Mouse (Mus musculus): Measurements from ENCODE around the gene Fbxl2. TPM values are rescaled to one million over a fixed set of nuclear protein-coding genes. Genes with fewer than 3 reads are reported as not detected.

Gene Fbxl2
- polyA plus RNA-seq, 1 experiment from 2014 or later: 2.7 TPM

DNA sequence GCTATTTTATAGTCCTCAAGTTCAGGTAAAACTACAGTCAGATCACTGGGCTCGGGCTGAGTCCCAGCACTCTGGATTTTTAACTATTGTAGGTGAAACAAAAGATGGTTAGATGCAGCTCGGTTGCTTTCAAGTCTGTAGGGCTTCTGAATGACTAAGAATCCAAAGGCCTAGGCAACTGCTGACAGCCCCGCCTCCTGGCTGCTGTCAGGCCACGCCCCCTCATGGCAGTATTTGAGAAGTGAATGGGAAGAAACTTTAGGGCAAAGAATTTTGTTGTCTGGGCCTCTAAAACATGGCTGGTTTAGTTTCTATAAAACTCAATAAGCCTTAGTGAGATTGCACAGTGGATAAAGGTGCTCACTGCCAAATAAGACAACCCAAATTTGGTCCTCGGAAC is 36.5 kb downstream of the Fbxl2 start:
- no peaks in the 10 kb centered on the region for H3K4me1 ChIP-seq (ENCODE audit: control insufficient read depth, insufficient read depth, low read length)
- no peak overlapping the region for H3K4me3 ChIP-seq (ENCODE audit: low read length)
- H3K9me3 ChIP-seq (ENCODE audit: control insufficient read depth, low read length): no peaks in the 10 kb centered on the region
- H3K27ac ChIP-seq (ENCODE audit: low read length): no peak overlapping the region
- H3K36me3 ChIP-seq (ENCODE audit: control insufficient read depth, insufficient read depth, low read length): no peaks in the 10 kb centered on the region
- H3K27me3 ChIP-seq (replicated peaks; ENCODE audit: control insufficient read depth, insufficient read depth, low read length): no peaks in the 10 kb centered on the region
- no peak for ATAC-seq
- no peak overlapping the region for H3K9ac ChIP-seq (ENCODE audit: low read depth, low read length)
- WGBS: 54% methylated on average over 5 of the region's 5 CpGs
- H3K4me2 ChIP-seq (ENCODE audit: low read depth, low read length): no peak overlapping the region

DNA sequence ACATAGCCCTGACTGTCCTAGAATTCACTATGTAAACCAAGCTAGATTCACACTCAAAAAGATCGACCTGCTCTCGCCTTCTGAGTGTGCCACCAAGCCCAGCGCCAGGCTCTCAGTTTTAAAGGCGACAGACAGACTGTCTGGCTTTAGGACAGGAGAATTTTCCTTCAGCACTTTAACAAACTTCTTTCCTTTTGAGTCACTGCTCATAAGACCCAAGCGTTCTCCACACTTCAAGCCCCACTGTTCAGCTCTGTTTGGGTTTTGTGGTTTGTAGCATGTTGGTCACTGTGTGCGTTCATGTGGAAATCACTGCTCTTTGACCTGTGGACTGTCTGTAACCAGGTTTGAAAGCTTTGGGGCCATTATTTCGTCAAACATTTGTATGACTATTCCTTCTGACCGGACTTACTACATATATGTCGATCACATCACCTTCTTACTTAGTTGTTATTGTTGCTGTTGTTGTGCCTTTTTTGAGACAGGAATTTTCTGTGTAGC is 38.1 kb downstream of the Fbxl2 start:
- no peak for ATAC-seq
- Histone ChIP-seq H3K4me1 (ENCODE audit: control insufficient read depth, insufficient read depth, low read length) (no peaks in the 10 kb centered on the region), H3K4me2 (ENCODE audit: low read depth, low read length) (no peak overlapping the region), H3K27ac (ENCODE audit: low read length) (no peak overlapping the region), H3K36me3 (ENCODE audit: control insufficient read depth, insufficient read depth, low read length) (no peaks in the 10 kb centered on the region), H3K9me3 (ENCODE audit: control insufficient read depth, low read length) (no peaks in the 10 kb centered on the region), H3K9ac (ENCODE audit: low read depth, low read length) (no peak overlapping the region), H3K27me3 (replicated peaks; ENCODE audit: control insufficient read depth, insufficient read depth, low read length) (no peaks in the 10 kb centered on the region), H3K4me3 (ENCODE audit: low read length) (no peak overlapping the region)
- WGBS: 91% methylated on average over 9 of the region's 9 CpGs

DNA sequence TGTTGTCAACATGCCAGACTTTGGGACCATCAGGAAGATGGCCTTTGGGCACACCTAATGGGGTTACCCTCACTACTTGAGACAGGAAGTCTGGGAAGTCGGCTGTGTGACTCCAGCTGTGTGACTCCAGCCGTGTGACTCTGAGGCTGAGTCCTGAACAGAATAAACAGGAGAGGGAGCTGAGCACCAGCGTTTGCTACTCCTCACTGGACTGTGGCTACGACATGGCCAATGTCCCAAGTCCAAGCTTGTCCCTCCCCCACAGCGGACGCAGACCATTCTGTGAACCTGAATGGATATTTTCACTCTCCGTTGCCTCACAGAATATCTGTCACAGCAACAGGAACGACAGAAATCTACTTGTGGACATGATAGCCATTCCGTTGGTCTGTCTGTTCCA is 39.2 kb downstream of the Fbxl2 start:
- no peaks in the 10 kb centered on the region for H3K36me3 ChIP-seq (ENCODE audit: control insufficient read depth, insufficient read depth, low read length)
- H3K27ac ChIP-seq (ENCODE audit: low read length): no peak overlapping the region
- H3K4me1 ChIP-seq (ENCODE audit: control insufficient read depth, insufficient read depth, low read length): no peaks in the 10 kb centered on the region
- H3K9me3 ChIP-seq (ENCODE audit: control insufficient read depth, low read length): peaks cover 3% of the 10 kb centered on the region; the same call in 1 of the 2 replicates
- no peak for ATAC-seq
- no peak overlapping the region for H3K9ac ChIP-seq (ENCODE audit: low read depth, low read length)
- H3K4me3 ChIP-seq (ENCODE audit: low read length): no peak overlapping the region
- WGBS: 70% methylated on average over 9 of the region's 9 CpGs
- H3K4me2 ChIP-seq (ENCODE audit: low read depth, low read length): no peak overlapping the region
- H3K27me3 ChIP-seq (replicated peaks; ENCODE audit: control insufficient read depth, insufficient read depth, low read length): no peaks in the 10 kb centered on the region

DNA sequence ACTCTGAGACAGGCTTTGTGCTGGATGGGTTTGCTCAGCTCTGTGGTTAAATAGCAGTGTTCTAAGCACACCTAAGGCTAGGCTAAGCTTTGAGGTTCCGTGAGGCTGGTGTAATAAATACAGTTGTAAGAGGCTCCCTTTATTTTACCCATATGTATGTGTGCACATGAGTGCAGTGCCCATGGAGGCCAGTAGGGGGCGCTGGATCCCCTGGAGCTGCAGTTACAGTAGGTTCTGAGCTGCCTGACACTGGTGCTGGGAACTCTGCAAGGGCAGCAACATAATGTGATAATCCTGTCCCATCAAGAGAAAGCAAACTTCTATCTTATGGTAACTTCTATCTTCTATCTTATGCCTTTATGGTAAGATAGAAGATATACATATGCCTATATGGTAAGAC is 47.7 kb downstream of the Fbxl2 start:
- WGBS: 55% methylated on average over 2 of the region's 2 CpGs
- ATAC-seq: no peak
- no peaks in the 10 kb centered on the region for H3K36me3 ChIP-seq (ENCODE audit: control insufficient read depth, insufficient read depth, low read length)
- no peak overlapping the region for H3K4me3 ChIP-seq (ENCODE audit: low read length)
- H3K4me1 ChIP-seq (ENCODE audit: control insufficient read depth, insufficient read depth, low read length): no peaks in the 10 kb centered on the region
- H3K27ac ChIP-seq (ENCODE audit: low read length): no peak overlapping the region
- no peak overlapping the region for H3K9ac ChIP-seq (ENCODE audit: low read depth, low read length)
- H3K9me3 ChIP-seq (ENCODE audit: control insufficient read depth, low read length): peaks cover 3% of the 10 kb centered on the region; the same call in 1 of the 2 replicates
- H3K27me3 ChIP-seq (replicated peaks; ENCODE audit: control insufficient read depth, insufficient read depth, low read length): no peaks in the 10 kb centered on the region
- H3K4me2 ChIP-seq (ENCODE audit: low read depth, low read length): no peak overlapping the region

DNA sequence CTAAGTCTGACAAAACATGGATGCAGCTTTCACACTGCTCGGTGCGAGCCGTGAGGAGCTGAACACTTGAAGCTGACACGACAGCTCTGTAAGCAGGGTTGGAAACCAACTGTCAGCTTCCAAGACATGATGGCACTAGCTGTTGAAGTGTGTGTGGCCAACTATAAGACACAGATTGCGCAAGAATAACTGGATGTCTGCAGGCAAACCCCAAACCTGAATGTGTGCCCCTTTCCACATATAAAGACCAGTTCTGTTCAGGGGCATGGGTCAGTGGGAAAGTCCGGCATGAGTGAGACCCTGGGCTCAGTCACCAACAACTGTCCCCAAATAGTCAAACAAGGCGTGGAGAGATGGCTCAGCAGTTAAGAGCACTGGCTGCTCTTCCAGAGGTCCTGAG is 53.2 kb downstream of the Fbxl2 start:
- no peaks in the 10 kb centered on the region for H3K36me3 ChIP-seq (ENCODE audit: control insufficient read depth, insufficient read depth, low read length)
- no peaks in the 10 kb centered on the region for H3K27me3 ChIP-seq (replicated peaks; ENCODE audit: control insufficient read depth, insufficient read depth, low read length)
- no peak overlapping the region for H3K27ac ChIP-seq (ENCODE audit: low read length)
- no peak for ATAC-seq
- no peak overlapping the region for H3K9ac ChIP-seq (ENCODE audit: low read depth, low read length)
- 88% methylated on average over 7 of the region's 7 CpGs for WGBS
- no peak overlapping the region for H3K4me3 ChIP-seq (ENCODE audit: low read length)
- no peak overlapping the region for H3K4me2 ChIP-seq (ENCODE audit: low read depth, low read length)
- no peaks in the 10 kb centered on the region for H3K4me1 ChIP-seq (ENCODE audit: control insufficient read depth, insufficient read depth, low read length)
- H3K9me3 ChIP-seq (ENCODE audit: control insufficient read depth, low read length): no peaks in the 10 kb centered on the region

DNA sequence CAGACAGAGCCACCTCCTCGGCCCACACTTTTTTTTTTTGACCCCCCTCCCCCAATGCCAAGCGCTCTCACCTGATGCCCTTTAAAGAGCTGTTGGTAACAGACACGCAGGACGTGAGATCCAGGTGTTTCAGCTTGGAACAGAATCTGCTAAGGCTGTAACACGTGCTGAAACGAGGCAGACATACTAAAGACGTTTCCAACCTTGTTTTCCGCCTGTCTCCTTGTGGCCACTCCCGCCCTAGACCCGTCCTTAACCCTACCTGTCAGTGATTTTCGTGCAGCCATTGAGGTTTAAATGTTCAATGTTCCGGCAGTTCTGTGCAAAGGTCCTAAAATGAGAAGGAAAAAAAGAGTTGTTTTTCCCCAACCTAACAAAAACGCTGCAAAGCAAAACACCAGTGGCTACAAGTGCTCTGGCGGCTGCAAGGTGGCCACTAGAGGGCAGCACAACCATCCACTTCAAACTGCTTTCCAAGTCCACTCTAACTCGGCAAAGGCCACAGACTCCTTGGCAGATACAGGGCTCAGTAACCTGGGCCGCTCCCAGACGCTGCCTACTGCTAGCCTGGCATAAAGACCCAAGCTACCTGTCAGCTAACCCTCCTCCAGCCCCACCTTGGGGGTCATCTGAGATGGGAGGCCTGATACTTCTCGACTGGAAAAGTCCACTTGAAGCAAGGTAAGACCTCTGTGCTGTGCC is 55.3 kb downstream of the Fbxl2 start:
- Histone ChIP-seq H3K9ac (ENCODE audit: low read depth, low read length) (peak overlapping the region; percentile 34; the same call in 1 of the 2 replicates), H3K9me3 (ENCODE audit: control insufficient read depth, low read length) (no peaks in the 10 kb centered on the region), H3K36me3 (ENCODE audit: control insufficient read depth, insufficient read depth, low read length) (no peaks in the 10 kb centered on the region), H3K4me2 (ENCODE audit: low read depth, low read length) (peak overlapping the region; percentile 50), H3K27ac (ENCODE audit: low read length) (no peak overlapping the region), H3K4me1 (ENCODE audit: control insufficient read depth, insufficient read depth, low read length) (no peaks in the 10 kb centered on the region), H3K27me3 (replicated peaks; ENCODE audit: control insufficient read depth, insufficient read depth, low read length) (no peaks in the 10 kb centered on the region), H3K4me3 (ENCODE audit: low read length) (peak overlapping the region; percentile 25)
- ATAC-seq: peak; percentile 93
- 18% methylated on average over 18 of the region's 18 CpGs for WGBS

DNA sequence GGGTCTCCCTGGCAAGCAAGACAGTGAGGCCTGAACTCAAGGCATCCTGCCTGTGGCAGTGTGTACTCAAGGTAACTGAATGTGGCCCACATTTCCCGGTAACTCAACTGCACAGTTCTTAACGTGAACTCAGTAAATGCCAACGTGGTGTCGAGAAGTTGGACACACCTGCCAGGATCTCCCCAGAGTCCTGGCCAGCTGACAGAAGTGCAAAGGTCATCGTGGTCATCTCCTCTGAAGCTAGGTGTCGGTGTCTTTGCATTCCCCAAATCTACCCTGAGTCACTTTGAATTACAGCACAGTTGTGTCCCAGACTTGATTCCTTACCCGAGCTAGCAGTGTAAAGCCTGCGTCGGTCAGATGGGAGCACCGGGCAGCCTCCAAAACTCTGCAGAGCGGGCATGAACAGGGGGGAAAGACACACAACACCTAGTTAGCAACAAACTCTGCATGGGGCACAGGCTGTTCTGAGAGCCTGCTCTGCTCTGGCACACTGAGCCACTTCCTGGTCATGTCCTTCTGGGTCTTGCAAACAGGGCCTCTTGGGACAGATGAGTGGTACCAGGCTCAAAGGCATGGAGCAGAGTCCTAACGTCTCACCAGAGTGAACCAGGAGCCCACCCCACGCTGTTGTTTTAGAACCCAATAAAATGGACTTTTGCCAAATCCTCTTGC is 60.9 kb downstream of the Fbxl2 start:
- no peak overlapping the region for H3K4me2 ChIP-seq (ENCODE audit: low read depth, low read length)
- WGBS: 84% methylated on average over 13 of the region's 13 CpGs
- H3K4me3 ChIP-seq (ENCODE audit: low read length): no peak overlapping the region
- H3K27me3 ChIP-seq (replicated peaks; ENCODE audit: control insufficient read depth, insufficient read depth, low read length): no peaks in the 10 kb centered on the region
- no peaks in the 10 kb centered on the region for H3K9me3 ChIP-seq (ENCODE audit: control insufficient read depth, low read length)
- ATAC-seq: no peak
- H3K4me1 ChIP-seq (ENCODE audit: control insufficient read depth, insufficient read depth, low read length): no peaks in the 10 kb centered on the region
- no peak overlapping the region for H3K27ac ChIP-seq (ENCODE audit: low read length)
- no peaks in the 10 kb centered on the region for H3K36me3 ChIP-seq (ENCODE audit: control insufficient read depth, insufficient read depth, low read length)
- no peak overlapping the region for H3K9ac ChIP-seq (ENCODE audit: low read depth, low read length)

DNA sequence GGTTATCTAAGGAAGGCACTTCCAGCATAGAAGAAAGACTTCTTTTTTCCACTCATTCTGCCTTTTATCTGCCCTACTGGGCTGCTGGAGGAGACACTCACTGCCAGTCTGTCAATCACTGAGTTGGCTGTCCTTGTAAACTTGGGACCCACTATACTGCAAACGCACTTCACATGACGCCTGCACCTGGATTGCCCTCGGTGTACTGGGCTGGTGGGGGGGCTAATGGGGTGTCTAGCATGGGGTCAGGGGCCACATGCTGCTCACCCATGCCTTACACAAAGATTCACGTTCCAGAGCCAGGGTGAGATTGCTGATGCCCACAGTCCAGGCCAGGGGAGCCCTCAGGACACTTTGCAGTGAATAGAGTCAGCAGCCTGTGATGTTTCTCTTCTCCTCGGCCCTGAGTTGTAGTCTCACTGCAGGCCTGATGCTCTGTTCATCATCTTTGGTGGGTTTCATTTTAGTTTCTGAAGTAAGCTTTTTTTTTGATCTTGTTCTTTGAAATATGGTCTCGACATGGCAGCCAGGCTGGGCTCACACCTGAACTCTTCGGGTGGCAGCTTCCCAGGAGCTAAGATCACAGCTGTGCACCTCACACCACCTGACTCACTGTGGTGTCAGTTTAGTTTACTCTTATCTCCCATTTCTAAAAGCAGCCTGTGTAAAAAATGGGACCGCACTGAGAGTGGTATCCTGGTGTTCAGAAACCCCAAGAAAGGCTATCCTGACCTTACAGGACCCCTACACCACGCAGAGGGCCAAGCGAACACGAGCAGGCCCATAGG is 62.9 kb downstream of the Fbxl2 start:
- no peaks in the 10 kb centered on the region for H3K4me1 ChIP-seq (ENCODE audit: control insufficient read depth, insufficient read depth, low read length)
- H3K27me3 ChIP-seq (replicated peaks; ENCODE audit: control insufficient read depth, insufficient read depth, low read length): no peaks in the 10 kb centered on the region
- ATAC-seq: no peak
- H3K36me3 ChIP-seq (ENCODE audit: control insufficient read depth, insufficient read depth, low read length): no peaks in the 10 kb centered on the region
- no peak overlapping the region for H3K4me2 ChIP-seq (ENCODE audit: low read depth, low read length)
- H3K27ac ChIP-seq (ENCODE audit: low read length): no peak overlapping the region
- no peak overlapping the region for H3K4me3 ChIP-seq (ENCODE audit: low read length)
- H3K9me3 ChIP-seq (ENCODE audit: control insufficient read depth, low read length): no peaks in the 10 kb centered on the region
- no peak overlapping the region for H3K9ac ChIP-seq (ENCODE audit: low read depth, low read length)
- 83% methylated on average over 11 of the region's 11 CpGs for WGBS

DNA sequence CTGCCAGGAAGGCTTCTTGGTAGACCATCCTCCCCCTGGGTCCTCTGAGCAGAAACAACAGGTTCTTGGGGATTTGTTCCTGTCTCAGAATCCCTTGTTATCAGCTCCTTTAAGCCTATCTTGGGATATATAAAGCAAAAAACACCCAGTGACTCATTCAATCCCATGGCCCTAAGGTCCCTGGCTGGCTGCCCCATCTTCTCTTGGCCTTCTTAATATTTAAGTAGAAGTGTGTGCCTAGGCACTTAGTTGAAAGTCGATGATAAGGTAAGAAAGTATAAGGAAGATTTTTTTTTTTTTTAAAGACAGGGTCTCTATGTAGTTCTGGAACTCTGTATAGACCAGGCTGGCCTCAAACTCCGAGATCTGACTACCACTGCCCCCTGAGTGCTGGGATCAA is 63.5 kb downstream of the Fbxl2 start:
- ATAC-seq: no peak
- H3K9ac ChIP-seq (ENCODE audit: low read depth, low read length): no peak overlapping the region
- no peaks in the 10 kb centered on the region for H3K27me3 ChIP-seq (replicated peaks; ENCODE audit: control insufficient read depth, insufficient read depth, low read length)
- WGBS: 86% methylated on average over 2 of the region's 2 CpGs
- no peaks in the 10 kb centered on the region for H3K4me1 ChIP-seq (ENCODE audit: control insufficient read depth, insufficient read depth, low read length)
- H3K9me3 ChIP-seq (ENCODE audit: control insufficient read depth, low read length): no peaks in the 10 kb centered on the region
- H3K4me2 ChIP-seq (ENCODE audit: low read depth, low read length): no peak overlapping the region
- no peak overlapping the region for H3K4me3 ChIP-seq (ENCODE audit: low read length)
- no peaks in the 10 kb centered on the region for H3K36me3 ChIP-seq (ENCODE audit: control insufficient read depth, insufficient read depth, low read length)
- no peak overlapping the region for H3K27ac ChIP-seq (ENCODE audit: low read length)
